Mouse (Mus musculus) mouse embryonic stem cell (cell line): ENCODE results near the gene Chst11.

Source experiments
- in situ Hi-C, 2 experiments: fragments of 300-500 bp; cut with MboI; formaldehyde crosslinking; loops; 1 replicate in 1 of 2; 3 replicates in 1 of 2; pipeline ENCODE4 v1.14.3; 2019 to 2020; ENCODE audit warnings: low sequenced_read_pairs in 2 of 2, low pct_unique_long_range_greater_than_20kb in 1 of 2, mixed read lengths in 1 of 2; ENCODE audit not compliant: unreplicated experiment in 1 of 2

The Chst11 gene

GRCm38 (mm10) chr10:83202906-83203702 is 217.8 kb downstream of the Chst11 start:
- in situ Hi-C loops: loop anchor here in 1 of 2 experiments (25.0 kb wide), 1 partner anchor 291 kb away; no protein-coding TSS in a partner anchor

DNA sequence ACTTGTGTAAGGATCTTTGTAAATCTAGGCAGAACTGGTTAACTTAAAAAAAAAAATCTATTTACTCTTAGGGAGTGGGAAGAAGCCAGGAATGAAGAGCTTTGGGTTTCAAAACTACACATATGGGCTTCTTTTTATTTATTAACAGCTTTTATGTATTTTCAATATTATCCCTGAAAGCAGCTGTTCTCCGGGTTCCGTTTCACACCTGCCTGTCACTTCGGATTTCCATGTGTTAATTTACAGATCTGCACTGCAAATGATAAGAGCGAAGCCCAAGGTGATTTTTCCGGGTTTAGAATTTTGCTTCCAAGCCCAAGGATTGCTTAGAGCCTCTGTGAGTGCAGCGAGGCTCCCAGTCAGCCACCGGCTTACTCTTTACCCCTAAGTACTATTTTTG is 223.1 kb downstream of the Chst11 start:
- in situ Hi-C loops: loop anchor here in 1 of 2 experiments (25.0 kb wide), 1 partner anchor 296 kb away; no protein-coding TSS in a partner anchor

- in situ Hi-C loops: loop anchor here in 1 of 2 experiments (25.0 kb wide), 1 partner anchor 297 kb away; no protein-coding TSS in a partner anchor
Observed at GRCm38 (mm10) chr10:83209388-83209787, 224.1 kb downstream of the Chst11 start.

GRCm38 (mm10) chr10:83210122-83210521 is 224.8 kb downstream of the Chst11 start:
- in situ Hi-C loops: loop anchor here in 1 of 2 experiments (25.0 kb wide), 1 partner anchor 298 kb away; no protein-coding TSS in a partner anchor

DNA sequence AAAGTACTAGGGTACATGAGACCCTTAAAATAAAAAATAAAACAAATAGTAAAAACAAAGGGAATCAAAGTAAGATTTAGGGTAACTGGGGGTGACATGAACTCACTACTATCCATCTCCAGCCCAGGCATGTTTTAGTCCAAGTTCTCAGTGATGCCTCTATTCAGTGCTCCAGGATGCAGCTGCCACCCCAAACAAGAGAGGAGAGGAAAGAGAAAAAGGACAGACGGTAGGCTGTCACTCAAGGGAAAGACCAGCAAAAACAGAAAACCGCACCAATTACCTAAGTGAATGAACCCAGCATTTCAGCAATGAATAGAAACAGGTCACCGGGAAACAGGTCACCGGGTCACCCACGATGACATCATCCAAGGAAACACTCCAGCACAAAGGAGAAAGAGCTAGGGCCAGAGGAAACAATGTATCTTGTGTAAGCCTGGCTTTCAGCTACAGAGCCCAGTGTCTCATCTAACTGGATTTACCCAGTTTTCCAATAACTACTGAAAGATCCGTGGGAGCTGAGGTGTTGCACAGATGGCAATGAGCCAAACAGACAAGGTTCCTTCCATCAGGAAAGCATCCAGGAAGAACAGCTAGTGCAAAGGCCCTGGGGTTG is 225.8 kb downstream of the Chst11 start:
- in situ Hi-C loops: loop anchor here in 1 of 2 experiments (25.0 kb wide), 1 partner anchor 299 kb away; no protein-coding TSS in a partner anchor

- in situ Hi-C loops: loop anchor here in 1 of 2 experiments (25.0 kb wide), 1 partner anchor 300 kb away; no protein-coding TSS in a partner anchor
Observed at GRCm38 (mm10) chr10:83212618-83213017, 227.3 kb downstream of the Chst11 start.

- in situ Hi-C loops: loop anchor here in 1 of 2 experiments (25.0 kb wide), 1 partner anchor 303 kb away; no protein-coding TSS in a partner anchor
Observed at GRCm38 (mm10) chr10:83215559-83215958, 230.3 kb downstream of the Chst11 start.

- in situ Hi-C loops: loop anchor here in 1 of 2 experiments (25.0 kb wide), 1 partner anchor 305 kb away; no protein-coding TSS in a partner anchor
Observed at GRCm38 (mm10) chr10:83217256-83217655, 232.0 kb downstream of the Chst11 start.

- in situ Hi-C loops: loop anchor here in 1 of 2 experiments (25.0 kb wide), 1 partner anchor 306 kb away; no protein-coding TSS in a partner anchor
Observed at GRCm38 (mm10) chr10:83218778-83219177, 233.5 kb downstream of the Chst11 start.

- in situ Hi-C loops: loop anchor here in 1 of 2 experiments (25.0 kb wide), 1 partner anchor 307 kb away; no protein-coding TSS in a partner anchor
Observed at GRCm38 (mm10) chr10:83219729-83220128, 234.4 kb downstream of the Chst11 start.

DNA sequence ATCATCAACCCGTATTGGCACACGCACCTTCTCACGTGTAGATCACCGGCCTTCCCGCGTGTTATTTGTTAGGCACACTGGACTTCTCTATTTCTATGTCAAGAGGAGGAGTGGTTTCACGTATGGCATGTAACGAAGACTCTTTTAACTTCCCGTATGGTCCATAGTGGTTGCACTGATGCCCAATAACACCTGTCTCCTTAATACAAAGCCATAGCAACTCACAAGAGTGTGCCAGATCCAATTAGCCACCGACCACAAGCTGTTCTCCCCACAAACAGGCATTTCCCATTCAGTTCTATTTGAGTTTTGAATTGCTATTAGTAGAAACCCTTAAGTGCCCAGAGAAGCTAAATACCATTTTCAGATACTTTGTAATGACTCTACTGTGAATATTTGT is 234.9 kb downstream of the Chst11 start:
- in situ Hi-C loops: loop anchor here in 1 of 2 experiments (25.0 kb wide), 1 partner anchor 308 kb away; no protein-coding TSS in a partner anchor

- in situ Hi-C loops: loop anchor here in 1 of 2 experiments (25.0 kb wide), 1 partner anchor 309 kb away; no protein-coding TSS in a partner anchor
Observed at GRCm38 (mm10) chr10:83220847-83221246, 235.5 kb downstream of the Chst11 start.

GRCm38 (mm10) chr10:83224999-83225398 is 239.7 kb downstream of the Chst11 start:
- in situ Hi-C loops: loop anchor here in 1 of 2 experiments (25.0 kb wide), 1 partner anchor 313 kb away; no protein-coding TSS in a partner anchor

- in situ Hi-C loops: no loop called here
Observed at GRCm38 (mm10) chr10:83228626-83229025, 243.3 kb downstream of the Chst11 start.

DNA sequence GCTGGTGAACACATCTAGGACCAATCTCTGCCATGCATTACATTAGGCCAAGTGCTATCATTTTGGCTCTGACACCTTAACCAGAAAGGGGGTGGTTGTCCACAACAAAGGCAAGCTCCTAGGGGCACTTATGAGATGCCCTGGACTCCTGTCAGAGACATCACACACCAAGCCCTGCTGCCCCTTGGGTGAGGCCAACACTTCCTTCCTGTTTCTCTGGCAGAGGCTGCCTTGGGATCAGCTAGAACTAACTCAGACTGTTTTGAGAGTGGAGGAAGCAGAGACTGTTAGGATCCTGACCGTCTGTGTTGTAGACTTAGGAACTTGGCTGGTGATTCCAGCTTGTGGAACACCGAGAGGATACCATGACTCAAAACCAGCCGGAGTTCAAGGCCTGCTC is 248.7 kb downstream of the Chst11 start:
- in situ Hi-C loops: loop anchor here (10.0 kb wide), 2 partner anchors 261 to 271 kb away; no protein-coding TSS in a partner anchor

GRCm38 (mm10) chr10:83234391-83234790 is 249.1 kb downstream of the Chst11 start:
- in situ Hi-C loops: loop anchor here (10.0 kb wide), 2 partner anchors 260 to 270 kb away; no protein-coding TSS in a partner anchor

GRCm38 (mm10) chr10:83242106-83242686 is 256.9 kb downstream of the Chst11 start:
- in situ Hi-C loops: no loop called here

DNA sequence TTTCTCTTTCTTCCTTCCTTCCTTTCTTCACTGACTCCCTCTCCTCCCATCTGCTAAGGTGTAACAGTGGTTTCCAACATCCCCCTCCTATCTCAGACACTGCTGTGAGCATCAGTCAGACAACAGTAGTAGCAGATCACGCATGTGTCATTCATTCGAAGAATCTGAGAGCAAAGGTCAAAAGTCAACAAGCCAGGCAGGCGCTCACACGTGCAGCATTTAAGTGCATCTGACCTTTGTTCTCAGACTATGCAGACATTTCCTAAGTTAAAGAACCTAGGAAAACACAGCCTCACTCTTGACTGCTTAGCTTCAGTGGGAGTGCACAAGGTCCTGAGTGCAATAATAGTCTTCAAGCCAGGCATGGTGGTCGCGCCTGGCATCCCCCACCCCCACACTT is 258.8 kb downstream of the Chst11 start:
- in situ Hi-C loops: no loop called here
